Mouse (Mus musculus): Measurements from ENCODE around the gene Gm13539.

- TF ChIP-seq POLR2A (IDR thresholded peaks at IDR 0.05; ENCODE audit: low read depth, low read length), result no peak
- no peak for TF ChIP-seq CTCF (IDR thresholded peaks at IDR 0.05; ENCODE audit: extremely low read depth, insufficient read length, insufficient replicate concordance, low read depth, low read length)
Measured at GRCm38 (mm10) chr2:25780921-25781320, 1.1 kb upstream of the Gm13539 start.
